Mouse (Mus musculus): ENCODE data around the gene Pwwp2b. TPM values are rescaled to one million over a fixed set of nuclear protein-coding genes. Genes with fewer than 3 reads are reported as not detected.

Pwwp2b gene
- total RNA-seq, 2 experiments from 2014 or later = 10.2 to 12.2 TPM

DNA sequence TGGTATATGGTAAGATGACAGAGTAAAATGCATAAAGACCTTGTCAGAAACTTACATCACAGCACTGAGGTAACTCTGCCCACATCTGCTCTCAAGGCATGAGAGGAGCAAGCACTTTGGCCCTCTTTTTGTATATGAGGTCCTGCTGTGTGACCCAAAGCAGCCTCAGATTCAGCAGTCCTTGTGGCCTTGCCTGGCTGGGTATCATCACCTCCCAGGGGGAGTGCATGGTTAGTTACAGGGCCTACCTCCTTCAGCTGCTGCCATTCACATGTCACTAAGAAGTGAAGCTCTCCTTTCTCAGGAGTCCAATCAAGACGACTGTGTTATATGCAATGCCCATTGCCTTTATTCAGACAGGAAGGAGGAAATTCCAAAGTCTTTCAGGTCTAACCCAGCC, 32.8 kb upstream of the Pwwp2b start:
- Histone ChIP-seq H3K27ac (no peak overlapping the region), H3K4me3 (no peak overlapping the region)
- intact Hi-C loops (cut with DNase I) = no loop called here
- no peak for TF ChIP-seq CTCF (IDR thresholded peaks at IDR 0.05)
- no peak for DNase-seq (ENCODE audit: extremely low spot score in 1 of 2, low spot score in 2 of 2)

DNA sequence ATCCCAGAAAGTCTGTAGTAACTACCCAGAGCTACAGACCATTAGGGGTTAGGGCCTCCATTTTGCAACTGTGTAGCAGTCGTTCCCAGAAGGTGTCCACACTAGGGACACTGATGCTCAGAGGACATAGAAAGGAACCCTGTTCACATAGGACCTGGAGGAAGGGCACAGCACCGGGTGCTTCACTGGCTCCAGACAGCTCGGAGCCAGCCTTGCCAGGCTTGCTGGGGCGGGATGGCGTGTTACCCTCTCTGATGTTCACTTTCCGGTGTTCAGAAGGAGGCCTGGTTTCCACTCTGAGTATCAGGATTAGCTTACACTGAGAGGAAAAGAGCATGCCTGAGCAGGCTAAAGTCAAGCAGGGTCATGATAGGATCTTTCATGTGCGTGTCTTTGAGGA, 32.3 kb upstream of the Pwwp2b start:
- TF ChIP-seq CTCF (IDR thresholded peaks at IDR 0.05) = no peak

DNA sequence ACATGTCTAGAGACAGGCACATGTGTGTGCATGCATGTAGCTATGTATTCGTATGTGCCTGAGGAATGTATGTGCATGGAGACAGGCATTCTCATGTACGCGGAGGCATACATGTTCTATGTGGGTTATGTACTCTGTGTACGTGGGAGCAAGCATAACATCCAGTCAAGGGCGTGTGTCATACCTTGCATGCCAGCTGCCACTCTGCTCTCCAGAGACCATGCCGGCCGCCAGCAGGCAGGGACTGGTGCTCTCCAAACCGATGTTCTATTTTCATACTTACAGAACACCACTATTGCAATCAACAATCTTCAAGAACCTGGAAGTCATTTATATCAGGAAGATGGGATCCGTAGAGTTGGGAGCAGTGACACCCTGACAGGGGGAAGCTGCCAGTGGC, 31.8 kb upstream of the Pwwp2b start:
- TF ChIP-seq CTCF (IDR thresholded peaks at IDR 0.05) = no peak
- Histone ChIP-seq H3K27ac (no peak overlapping the region), H3K4me3 (no peak overlapping the region)
- DNase-seq (ENCODE audit: extremely low spot score in 1 of 2, low spot score in 2 of 2) = no peak
- intact Hi-C loops (cut with DNase I) = no loop called here

More for the DNA sequence above, 32.3 kb upstream of the Pwwp2b start:
- Histone ChIP-seq H3K27ac (no peak overlapping the region), H3K4me3 (no peak overlapping the region)
- intact Hi-C loops (cut with DNase I) = no loop called here
- DNase-seq (ENCODE audit: extremely low spot score in 1 of 2, low spot score in 2 of 2) = no peak

DNA sequence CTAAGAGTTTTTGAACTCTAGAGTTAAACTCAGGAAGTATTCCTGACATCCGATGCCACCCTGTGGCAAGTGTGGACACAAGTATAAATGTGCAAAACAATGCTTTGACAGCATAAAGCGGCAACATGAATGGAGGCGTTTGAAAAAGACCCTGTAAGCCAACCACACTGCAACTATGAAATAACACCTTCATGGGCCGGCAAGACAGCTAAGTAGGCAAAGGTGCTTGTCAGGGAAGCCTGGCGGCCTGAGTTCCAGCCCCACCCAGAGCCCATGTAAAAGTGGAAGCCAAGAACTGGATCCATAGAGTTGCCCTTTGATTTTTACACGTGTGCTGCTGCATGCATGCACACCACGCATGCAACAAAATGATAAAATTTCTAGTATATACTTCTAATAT, 31.2 kb upstream of the Pwwp2b start:
- no peak overlapping the region for H3K4me3 ChIP-seq
- no peak overlapping the region for H3K27ac ChIP-seq
- DNase-seq (ENCODE audit: extremely low spot score in 1 of 2, low spot score in 2 of 2) = no peak
- intact Hi-C loops (cut with DNase I) = no loop called here
- no peak; the same call in 1 of the 2 replicates for TF ChIP-seq CTCF (IDR thresholded peaks at IDR 0.05)

- no peak for DNase-seq (ENCODE audit: extremely low spot score in 1 of 2, low spot score in 2 of 2)
- Histone ChIP-seq H3K4me3 (no peak overlapping the region), H3K27ac (no peak overlapping the region)
- intact Hi-C loops (cut with DNase I) = no loop called here
- TF ChIP-seq CTCF (IDR thresholded peaks at IDR 0.05) = no peak
Measured at GRCm38 (mm10) chr7:139218641-139219415, 29.5 kb upstream of the Pwwp2b start.

- no peak for TF ChIP-seq CTCF (IDR thresholded peaks at IDR 0.05)
- DNase-seq (ENCODE audit: extremely low spot score in 1 of 2, low spot score in 2 of 2) = no peak
- no peak overlapping the region for H3K4me3 ChIP-seq
- intact Hi-C loops (cut with DNase I) = no loop called here
- H3K27ac ChIP-seq = no peak overlapping the region
Measured at GRCm38 (mm10) chr7:139219486-139219885, 28.8 kb upstream of the Pwwp2b start.

DNA sequence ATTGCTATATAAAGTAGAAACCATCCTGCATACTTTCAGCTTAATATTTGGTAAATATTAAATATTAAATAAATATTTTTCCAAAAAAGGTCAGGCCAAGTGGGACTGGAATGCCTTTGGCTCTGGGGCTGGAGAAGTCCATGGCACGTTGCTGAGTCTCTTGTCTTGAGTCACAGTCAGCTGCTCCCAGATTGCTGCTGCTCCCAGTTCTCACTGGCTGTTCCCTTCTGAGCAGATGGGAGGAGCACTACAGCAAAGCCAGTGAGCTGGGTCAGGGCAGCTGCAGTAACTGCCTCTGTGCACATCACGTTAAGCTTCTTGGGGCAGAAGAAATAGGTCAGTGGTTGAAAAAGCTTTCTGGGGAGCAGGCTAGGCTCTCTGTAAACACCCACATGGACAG, 28.0 kb upstream of the Pwwp2b start:
- 0 out of 2 replicates have a peak overlapping the region, but pooled peaks have one; percentile 15 for H3K27ac ChIP-seq
- intact Hi-C loops (cut with DNase I) = no loop called here
- no peak for DNase-seq (ENCODE audit: extremely low spot score in 1 of 2, low spot score in 2 of 2)
- H3K4me3 ChIP-seq = no peak overlapping the region
- TF ChIP-seq CTCF (IDR thresholded peaks at IDR 0.05) = no peak; the same call in 1 of the 2 replicates

DNA sequence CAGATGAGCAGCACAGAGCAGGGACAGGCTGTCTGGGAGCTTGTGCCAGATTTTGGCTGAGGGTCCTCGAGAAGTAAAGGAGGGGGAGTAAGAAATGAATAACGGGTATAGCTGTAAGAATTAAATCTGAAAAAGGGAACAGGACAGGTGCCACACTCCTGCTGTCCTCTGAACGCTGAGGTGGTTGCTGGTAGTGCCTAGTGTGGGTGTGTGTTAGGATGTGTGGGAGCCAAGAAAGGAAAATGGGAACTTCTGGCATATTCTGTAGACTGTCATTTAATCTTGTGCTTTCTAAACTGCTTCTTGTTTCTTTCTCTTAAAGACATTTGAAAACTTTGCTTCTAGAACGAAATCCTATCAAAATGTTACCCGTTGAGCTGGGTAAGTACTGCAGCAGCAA, 27.2 kb upstream of the Pwwp2b start:
- intact Hi-C loops (cut with DNase I) = no loop called here
- TF ChIP-seq CTCF (IDR thresholded peaks at IDR 0.05) = no peak
- Histone ChIP-seq H3K4me3 (no peak overlapping the region), H3K27ac (no peak overlapping the region)
- no peak for DNase-seq (ENCODE audit: extremely low spot score in 1 of 2, low spot score in 2 of 2)

DNA sequence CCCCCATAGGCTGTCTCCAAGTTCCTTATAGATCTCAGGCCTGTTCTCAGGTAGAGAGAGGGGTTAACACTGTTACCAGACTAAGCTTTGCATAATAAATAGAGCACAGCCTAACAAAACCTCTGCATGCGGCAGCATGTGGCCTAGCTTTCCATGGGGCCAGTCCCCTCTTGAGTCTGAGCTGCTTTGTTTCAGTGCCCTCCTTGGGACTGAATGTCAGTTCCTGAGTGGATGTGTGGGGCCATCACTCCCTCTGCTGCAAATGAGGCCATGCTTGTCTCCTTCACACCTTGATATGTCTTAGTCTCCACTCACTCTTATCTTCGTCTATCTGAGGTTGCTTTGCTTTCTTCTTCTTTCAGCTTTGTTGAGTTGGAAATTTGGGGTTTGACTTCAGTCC, 26.4 kb upstream of the Pwwp2b start:
- DNase-seq (ENCODE audit: extremely low spot score in 1 of 2, low spot score in 2 of 2) = no peak

DNA sequence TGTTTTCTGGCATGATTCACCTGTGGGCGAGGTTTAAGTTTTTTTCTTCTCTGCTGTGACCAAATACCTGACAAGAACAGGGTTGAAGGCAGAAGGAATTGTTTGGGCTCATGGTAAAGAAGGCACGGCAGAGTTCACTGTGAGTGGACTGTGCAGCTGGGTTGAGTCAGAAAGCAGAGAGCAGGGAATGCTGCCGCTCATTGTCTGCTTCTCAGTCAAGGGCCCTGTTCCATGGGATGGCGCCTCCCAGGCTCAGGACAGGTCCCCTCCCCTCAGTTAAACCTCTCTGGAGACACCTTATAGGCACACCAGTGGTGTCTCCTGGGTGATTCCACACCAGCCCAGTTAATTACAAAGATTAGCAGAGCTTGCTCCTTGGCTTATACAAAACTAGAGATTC, 25.9 kb upstream of the Pwwp2b start:
- Histone ChIP-seq H3K4me3 (no peak overlapping the region), H3K27ac (no peak overlapping the region)
- intact Hi-C loops (cut with DNase I) = no loop called here
- DNase-seq (ENCODE audit: extremely low spot score in 1 of 2, low spot score in 2 of 2) = no peak
- no peak for TF ChIP-seq CTCF (IDR thresholded peaks at IDR 0.05)

More for the DNA sequence above, 26.4 kb upstream of the Pwwp2b start:
- H3K27ac ChIP-seq = no peak overlapping the region
- intact Hi-C loops (cut with DNase I) = no loop called here
- no peak for TF ChIP-seq CTCF (IDR thresholded peaks at IDR 0.05)
- no peak overlapping the region for H3K4me3 ChIP-seq

- H3K27ac ChIP-seq = no peak overlapping the region
- no peak overlapping the region for H3K4me3 ChIP-seq
- no peak for TF ChIP-seq CTCF (IDR thresholded peaks at IDR 0.05)
- DNase-seq (ENCODE audit: extremely low spot score in 1 of 2, low spot score in 2 of 2) = no peak
- intact Hi-C loops (cut with DNase I) = no loop called here
Measured at GRCm38 (mm10) chr7:139224070-139224469, 24.2 kb upstream of the Pwwp2b start.

DNA sequence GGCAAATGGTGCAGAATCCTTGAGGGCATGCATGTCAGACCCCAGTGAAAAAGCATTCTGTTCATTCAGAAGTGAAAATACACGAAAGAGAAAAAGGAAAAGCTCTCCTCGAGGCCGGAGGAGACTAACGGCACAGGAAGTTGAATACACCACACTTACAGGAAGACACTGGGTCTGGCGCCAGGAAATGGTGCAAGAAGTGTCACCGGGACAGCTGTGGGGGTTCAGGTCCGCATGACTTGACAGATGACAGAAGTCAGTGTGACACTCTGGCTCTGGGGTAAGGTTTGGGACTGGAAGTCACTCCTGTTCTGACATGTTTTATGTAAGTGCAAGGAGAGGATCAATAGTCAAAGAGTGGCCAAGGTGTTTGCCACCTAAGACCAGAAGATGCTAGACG, 23.6 kb upstream of the Pwwp2b start:
- DNase-seq (ENCODE audit: extremely low spot score in 1 of 2, low spot score in 2 of 2) = no peak
- no peak overlapping the region for H3K27ac ChIP-seq
- intact Hi-C loops (cut with DNase I) = no loop called here
- no peak overlapping the region for H3K4me3 ChIP-seq
- no peak for TF ChIP-seq CTCF (IDR thresholded peaks at IDR 0.05)

DNA sequence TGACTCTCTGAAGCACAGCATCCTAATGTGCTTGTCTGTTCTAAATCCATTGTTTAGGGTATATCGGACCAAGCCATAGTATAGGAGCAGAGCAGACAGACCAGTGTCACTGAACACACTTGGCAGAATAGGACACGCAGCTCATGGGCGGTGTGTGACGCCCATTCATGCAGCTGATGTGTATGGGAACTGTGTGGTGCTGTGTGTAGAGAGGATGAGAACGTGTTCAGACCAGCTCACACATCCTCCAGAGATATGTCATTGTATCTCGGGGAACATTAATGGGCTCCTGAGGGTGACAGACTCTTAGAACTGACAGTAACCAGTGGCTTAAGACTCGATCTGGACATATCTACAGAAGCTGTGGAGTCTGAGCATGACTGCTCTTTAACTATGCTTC, 21.9 kb upstream of the Pwwp2b start:
- TF ChIP-seq CTCF (IDR thresholded peaks at IDR 0.05) = no peak
- Histone ChIP-seq H3K27ac (no peak overlapping the region), H3K4me3 (no peak overlapping the region)
- DNase-seq (ENCODE audit: extremely low spot score in 1 of 2, low spot score in 2 of 2) = no peak
- intact Hi-C loops (cut with DNase I) = no loop called here

Data from left cerebral cortex, adult 2 months (tissue).